Mouse (Mus musculus): Measurements from ENCODE around the gene Celsr1. TPM values are rescaled to one million over a fixed set of nuclear protein-coding genes. Genes with fewer than 3 reads are reported as not detected.
"Not testable (repeated sequence)": the region's sequence is repeated elsewhere in the genome, so short reads cannot be mapped to it uniquely, and the experiment has no call there.

Gene Celsr1
- polyA plus RNA-seq, 1 experiment: not detected

DNA sequence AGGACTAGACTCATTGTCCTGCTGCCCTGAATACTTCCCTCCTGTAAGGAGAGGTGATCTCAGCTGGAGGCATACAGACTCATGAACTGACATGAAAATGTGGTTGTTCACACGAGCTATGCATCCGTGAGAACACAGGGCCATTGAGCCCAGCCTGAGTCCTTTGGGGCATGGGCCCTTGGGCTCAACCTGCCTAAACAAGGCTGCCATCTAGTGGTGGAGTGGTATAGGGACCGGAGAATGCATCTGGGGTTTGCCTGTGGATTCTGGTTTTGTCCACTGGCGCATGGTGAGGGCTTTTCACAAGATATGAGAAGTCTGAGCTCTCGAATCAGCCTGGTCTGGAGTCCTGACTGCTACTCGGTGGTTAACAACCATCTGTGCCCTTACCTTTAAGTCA lies 165.9 kb downstream of the Celsr1 start:
- WGBS: 43% methylated on average over 6 of the region's 6 CpGs
- H3K4me1 ChIP-seq (ENCODE audit: control insufficient read depth, insufficient read depth, low read length): no peaks in the 10 kb centered on the region
- no peak overlapping the region for H3K27ac ChIP-seq (ENCODE audit: insufficient read depth, low read depth, low read length)
- TF ChIP-seq POLR2A (IDR thresholded peaks at IDR 0.05; ENCODE audit: insufficient read depth, low read depth, low read length): no peak
- TF ChIP-seq CTCF (IDR thresholded peaks at IDR 0.05; ENCODE audit: insufficient read depth, low read depth, low read length): peak; percentile 72
- H3K4me3 ChIP-seq (ENCODE audit: insufficient read depth, low read depth, low read length): no peak overlapping the region

- H3K4me3 ChIP-seq (ENCODE audit: insufficient read depth, low read depth, low read length); H3K27ac ChIP-seq (ENCODE audit: insufficient read depth, low read depth, low read length); H3K4me1 ChIP-seq (ENCODE audit: control insufficient read depth, insufficient read depth, low read length): not testable (repeated sequence)
- WGBS: 91% methylated on average over 7 of the region's 7 CpGs
These were observed 167.7 kb downstream of the Celsr1 start for GRCm38 (mm10) chr15:85865913-85866312.

GRCm38 (mm10) chr15:85859490-85860031 lies 174.0 kb downstream of the Celsr1 start, which contains the start of gene Gtse1:
TSS of gene Gtse1 (plus strand) at chr15:85859745.
- WGBS: under 1% methylated on average over 42 of the region's 42 CpGs

DNA sequence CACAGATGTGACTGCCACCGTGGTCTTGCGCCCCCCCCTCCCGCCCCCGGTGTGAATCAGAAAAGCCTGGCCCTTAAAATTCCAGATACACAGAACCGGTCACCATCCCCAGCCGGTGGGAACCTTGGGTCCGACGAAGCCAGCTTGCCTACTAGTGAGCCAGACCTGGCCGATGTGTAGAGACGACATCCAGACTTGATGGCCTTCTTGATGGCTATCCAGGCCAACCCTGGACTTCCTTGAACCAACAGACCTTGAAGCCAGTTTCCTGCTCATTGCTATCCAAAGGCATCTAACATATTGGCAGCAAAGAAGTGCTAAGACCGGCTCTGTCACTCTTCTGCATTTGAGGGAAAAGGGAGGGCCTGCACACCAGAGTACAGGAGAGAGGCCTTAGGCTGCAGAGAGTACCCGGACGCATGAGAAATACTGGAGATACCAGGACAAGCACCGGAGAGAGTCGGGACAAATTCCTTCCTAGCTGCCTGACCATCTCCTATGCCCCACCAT lies 174.5 kb downstream of the Celsr1 start:
- Histone ChIP-seq H3K4me3 (ENCODE audit: insufficient read depth, low read depth, low read length) (peak overlapping the region; percentile 82), H3K4me1 (ENCODE audit: control insufficient read depth, insufficient read depth, low read length) (peaks cover 7% of the 10 kb centered on the region), H3K27ac (ENCODE audit: insufficient read depth, low read depth, low read length) (peak overlapping the region; percentile 49)
- 5% methylated on average over 15 of the region's 15 CpGs for WGBS
- TF ChIP-seq CTCF (IDR thresholded peaks at IDR 0.05; ENCODE audit: insufficient read depth, low read depth, low read length): no peak
- no peak; the same call in 1 of the 2 replicates for TF ChIP-seq POLR2A (IDR thresholded peaks at IDR 0.05; ENCODE audit: insufficient read depth, low read depth, low read length)

More at GRCm38 (mm10) chr15:85859490-85860031, 174.0 kb downstream of the Celsr1 start, which contains the start of gene Gtse1:
- Histone ChIP-seq H3K4me3 (ENCODE audit: insufficient read depth, low read depth, low read length) (peak within 1 kb of the TSS; percentile 82), H3K4me1 (ENCODE audit: control insufficient read depth, insufficient read depth, low read length) (peaks cover 7% of the 10 kb centered on the region), H3K27ac (ENCODE audit: insufficient read depth, low read depth, low read length) (peak within 1 kb of the TSS; percentile 49)
- peak; percentile 73; the same call in 1 of the 2 replicates for TF ChIP-seq POLR2A (IDR thresholded peaks at IDR 0.05; ENCODE audit: insufficient read depth, low read depth, low read length)
- no peak for TF ChIP-seq CTCF (IDR thresholded peaks at IDR 0.05; ENCODE audit: insufficient read depth, low read depth, low read length)

DNA sequence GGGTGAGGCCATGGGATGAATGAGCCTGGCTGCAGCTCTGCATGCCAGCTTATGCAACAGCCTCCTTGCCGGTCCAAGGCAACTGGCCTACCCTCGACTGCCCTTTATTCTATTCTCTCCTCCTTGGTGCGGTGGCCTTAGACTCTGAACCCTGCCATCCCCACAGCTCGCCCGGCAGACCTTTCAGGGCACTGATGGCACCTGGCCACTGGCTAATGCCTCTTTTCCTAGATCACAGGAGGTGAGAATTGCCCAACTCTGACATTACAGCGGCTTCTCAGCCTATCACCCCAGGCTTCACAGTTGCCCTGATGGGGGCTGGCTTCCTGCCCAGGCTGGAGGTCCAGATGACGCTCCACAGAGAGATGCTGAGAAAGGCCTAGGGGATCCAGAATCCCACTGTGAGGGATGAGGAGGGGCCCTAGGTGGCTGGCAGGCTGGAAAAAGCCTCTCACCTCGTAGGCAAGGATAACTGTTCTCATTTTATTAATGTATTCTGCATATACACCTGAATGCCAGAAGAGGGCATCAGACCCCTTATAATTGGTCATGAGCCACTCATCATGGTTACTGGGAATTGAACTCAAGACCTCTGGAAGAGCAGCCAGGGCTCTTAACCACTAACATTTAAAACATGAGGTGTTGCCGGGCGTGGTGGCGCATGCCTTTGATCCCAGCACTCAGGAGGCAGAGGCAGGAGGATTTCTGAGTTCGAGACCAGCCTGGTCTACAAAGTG lies 181.8 kb downstream of the Celsr1 start:
- TF ChIP-seq POLR2A (IDR thresholded peaks at IDR 0.05; ENCODE audit: insufficient read depth, low read depth, low read length) (no peak), CTCF (IDR thresholded peaks at IDR 0.05; ENCODE audit: insufficient read depth, low read depth, low read length) (no peak)
- Histone ChIP-seq H3K4me1 (ENCODE audit: control insufficient read depth, insufficient read depth, low read length) (no peaks in the 10 kb centered on the region), H3K4me3 (ENCODE audit: insufficient read depth, low read depth, low read length) (no peak overlapping the region), H3K27ac (ENCODE audit: insufficient read depth, low read depth, low read length) (no peak overlapping the region)
- whole genome bisulfite sequencing: 78% methylated on average over 12 of the region's 12 CpGs

Other genes starting within 250 kb of the Celsr1 start
- gene Cdpf1, start 222.1 kb downstream of the Celsr1 start, polyA plus RNA-seq (2012; ENCODE audit: insufficient read depth, insufficient read length, low replicate concordance, missing spikeins): not detected in 2 replicates
- not detected in 2 replicates for gene Pkdrej, start 212.0 kb downstream of the Celsr1 start, polyA plus RNA-seq (2012; ENCODE audit: insufficient read depth, insufficient read length, low replicate concordance, missing spikeins)
- gene Ttc38, start 201.5 kb downstream of the Celsr1 start, polyA plus RNA-seq (2012; ENCODE audit: insufficient read depth, insufficient read length, low replicate concordance, missing spikeins): not detected in 2 replicates
- gene Gtse1, start 174.0 kb downstream of the Celsr1 start, polyA plus RNA-seq (2012; ENCODE audit: insufficient read depth, insufficient read length, low replicate concordance, missing spikeins): not detected in 2 replicates
- gene Trmu, start 154.5 kb downstream of the Celsr1 start, polyA plus RNA-seq (2012; ENCODE audit: insufficient read depth, insufficient read length, low replicate concordance, missing spikeins): not detected in 2 replicates
- gene Gramd4, start 23.9 kb upstream of the Celsr1 start, polyA plus RNA-seq (2012; ENCODE audit: insufficient read depth, insufficient read length, low replicate concordance, missing spikeins): not detected in 2 replicates
- gene Cerk, start 152.4 kb upstream of the Celsr1 start, polyA plus RNA-seq (2012; ENCODE audit: insufficient read depth, insufficient read length, low replicate concordance, missing spikeins): 113 TPM in 1 of 2 replicates, not detected in the other
- not detected in 2 replicates for gene Tbc1d22a, start 180.7 kb upstream of the Celsr1 start, polyA plus RNA-seq (2012; ENCODE audit: insufficient read depth, insufficient read length, low replicate concordance, missing spikeins)

Data from olfactory bulb, adult 2 months (tissue).